Mouse (Mus musculus) spleen, adult 2 months (tissue): Measurements from ENCODE around the gene Frmd7.

Experiments
- CTCF ChIP-seq: fragments of 200-500 bp; IDR thresholded peaks from 2 replicates; pipeline ENCODE4 v1.5.1; 2011; ENCODE audit warnings: mild to moderate bottlenecking, inconsistent platforms; ENCODE audit not compliant: insufficient read depth, insufficient read length, insufficient replicate concordance; ENCODE audit errors: extremely low read depth
- POLR2A ChIP-seq: fragments of 200-500 bp; IDR thresholded peaks from 2 replicates; pipeline ENCODE4 v1.6.1; 2011; ENCODE audit warnings: low read depth, low read length, inconsistent platforms

DNA sequence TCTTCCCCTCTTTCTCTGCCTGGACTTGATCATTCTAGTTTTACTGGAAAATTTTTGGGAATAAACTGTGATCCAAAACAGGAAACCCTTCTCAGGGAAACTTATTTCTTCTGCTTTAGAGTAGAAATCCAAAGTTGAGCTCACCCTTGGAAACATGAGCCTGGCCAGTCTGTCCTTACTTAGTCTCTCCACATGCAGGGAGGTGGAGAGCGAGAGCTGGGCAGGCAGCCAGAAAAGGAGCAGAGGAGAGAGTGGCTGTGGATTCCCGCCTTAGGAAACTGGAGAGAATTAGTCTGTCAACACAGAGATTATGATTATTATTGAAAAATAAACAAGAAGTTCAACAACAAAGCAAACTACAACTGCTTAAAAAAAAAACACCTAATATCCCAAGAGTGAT lies 6.1 kb upstream of the Frmd7 start:
- TF ChIP-seq CTCF (no peak), POLR2A (no peak)
